ENCODE assay signal across 20 mouse cellular contexts in the genomic region with DNA sequence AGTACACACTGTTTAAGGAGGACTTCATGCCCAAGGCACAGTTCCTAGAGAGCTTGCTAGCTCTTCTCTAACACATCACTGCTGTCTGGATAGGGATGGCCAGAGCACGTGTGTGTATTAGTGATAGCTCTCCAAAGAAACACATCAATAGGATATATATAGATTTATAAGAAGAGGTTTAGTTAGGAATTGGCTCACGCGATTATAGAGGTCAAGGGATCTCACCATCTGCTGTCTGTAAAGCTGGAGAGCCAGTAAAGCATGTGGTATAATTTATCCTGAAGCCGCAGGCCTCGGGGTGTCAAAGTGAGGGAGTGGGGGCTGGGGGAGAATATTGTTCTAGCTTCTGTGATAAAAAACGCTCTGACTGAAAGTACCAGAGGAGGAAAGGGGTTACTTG.
"Had no signal": no experiment of that assay in that cellular context is flagged by ENCODE, and none has a peak within 500 bp of the region (broad histone marks: within the 10 kb centered on the region; RNA-seq: fewer than 3 reads in every experiment).

No protein-coding gene starts in this region.

- H3K27me3 ChIP-seq: liver, embryonic 12.5 days; liver, embryonic 15.5 days; lung, embryonic 15.5 days; midbrain, embryonic 13.5 days; neural tube, embryonic 13.5 days had no signal

- H3K9ac ChIP-seq: liver, embryonic 12.5 days; liver, embryonic 15.5 days; lung, embryonic 15.5 days; midbrain, embryonic 13.5 days; neural tube, embryonic 13.5 days had no signal

- H3K9me3 ChIP-seq: liver, embryonic 12.5 days; liver, embryonic 15.5 days; lung, embryonic 15.5 days; midbrain, embryonic 10.5 days; midbrain, embryonic 13.5 days; neural tube, embryonic 13.5 days had no signal

- H3K27ac ChIP-seq: kidney, postnatal 0 days; layer of hippocampus, adult 2 months; liver, embryonic 12.5 days; liver, embryonic 15.5 days; lung, embryonic 15.5 days; midbrain, embryonic 10.5 days; midbrain, embryonic 13.5 days; neural tube, embryonic 13.5 days had no signal

- DNase-seq: kidney, adult 2 months; kidney, postnatal 25 days; layer of hippocampus, adult 9-11 months; liver; lung, adult 18-20 months; lung, postnatal 10 days; lung, postnatal 36 days; thymus, adult 18-20 months; thymus, postnatal 36 days had no signal

- H3K4me2 ChIP-seq: liver, embryonic 12.5 days; liver, embryonic 15.5 days; lung, embryonic 15.5 days; midbrain, embryonic 13.5 days; neural tube, embryonic 13.5 days had no signal

- H3K36me3 ChIP-seq: liver, embryonic 12.5 days; liver, embryonic 15.5 days; lung, embryonic 15.5 days; midbrain, embryonic 10.5 days; midbrain, embryonic 13.5 days; neural tube, embryonic 13.5 days had no signal

- ATAC-seq: liver, embryonic 12.5 days; midbrain, embryonic 13.5 days; midbrain, embryonic 16.5 days had no signal

- H3K4me3 ChIP-seq: layer of hippocampus, adult 2 months; liver, embryonic 12.5 days; liver, embryonic 15.5 days; lung, embryonic 15.5 days; megakaryocyte, embryonic 14.5 days; midbrain, embryonic 10.5 days; midbrain, embryonic 13.5 days; myocyte; neural tube, embryonic 13.5 days had no signal
